Mouse (Mus musculus) right cerebral cortex, adult 18-20 months (tissue): ENCODE data around the gene Tbc1d7.

ENCODE experiments used
- DNase-seq: peaks from one replicate; pipeline ENCODE4 v3.0.0; 2022; ENCODE audit warnings: mixed read lengths

Tbc1d7 gene

DNA sequence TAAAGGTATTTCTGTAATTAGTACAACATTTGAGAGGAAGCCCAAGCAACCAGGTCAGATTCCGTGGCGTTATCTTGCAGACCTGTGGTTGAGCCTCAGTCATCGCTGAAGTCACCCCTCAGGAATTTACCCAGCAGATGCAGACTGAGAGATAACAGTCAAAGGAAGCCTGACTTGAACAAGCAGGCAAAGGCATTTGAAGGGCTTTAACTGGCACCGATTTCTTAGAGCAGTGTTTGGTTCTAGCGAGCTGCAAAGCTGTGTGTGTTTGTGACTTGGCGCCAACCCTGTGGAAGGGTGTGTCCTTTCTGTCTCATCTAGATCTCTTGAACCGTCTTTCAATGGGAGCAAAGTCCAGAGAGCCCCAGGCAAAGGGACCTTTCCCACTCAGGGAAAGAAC, 22.0 kb upstream of the Tbc1d7 start:
- no peak for DNase-seq

DNA sequence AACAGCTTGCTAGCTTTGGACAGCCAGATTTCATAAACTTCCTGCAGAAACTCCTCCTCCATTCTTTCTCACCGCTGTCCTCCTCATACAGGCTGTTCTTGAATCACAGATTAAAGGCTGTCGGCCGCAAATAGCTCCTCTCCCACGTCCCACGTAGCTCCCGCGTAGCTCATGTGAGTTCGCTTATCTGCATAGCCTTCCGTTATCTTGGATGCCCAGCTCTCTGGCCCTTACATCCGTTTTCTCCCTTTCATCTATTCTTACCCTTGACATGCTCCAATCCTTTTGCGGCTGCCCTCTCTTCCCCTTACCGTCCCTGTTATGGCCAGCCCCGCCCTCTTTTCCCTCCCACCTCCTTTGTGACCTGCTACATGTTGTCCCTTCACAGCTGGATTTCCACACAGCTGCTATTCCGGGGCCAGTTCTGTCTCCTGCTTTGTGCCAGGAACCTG, 20.5 kb upstream of the Tbc1d7 start:
- peak; percentile 85 for DNase-seq

DNA sequence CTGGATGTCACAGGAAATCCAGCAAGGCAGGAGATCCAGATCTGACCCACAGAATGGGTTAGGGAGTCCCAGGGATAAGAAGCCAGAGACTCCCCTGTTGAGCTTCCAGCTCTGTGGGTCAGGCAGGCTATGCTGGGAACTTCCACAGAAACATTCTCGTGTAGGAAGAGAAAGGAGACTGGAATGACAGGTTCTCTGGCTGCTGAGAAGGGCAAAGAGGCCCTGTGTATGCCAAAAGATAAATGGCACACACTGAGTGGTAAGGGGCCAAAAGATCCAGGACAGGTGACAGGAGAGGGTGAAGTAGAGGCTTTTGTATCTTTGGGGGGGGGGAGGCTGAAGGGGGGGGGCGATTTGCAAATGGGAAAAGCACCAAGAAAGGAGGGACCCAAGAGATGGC, 20.0 kb upstream of the Tbc1d7 start:
- DNase-seq: no peak

- DNase-seq: no peak
Observed at GRCm38 (mm10) chr13:43187736-43188135, 16.4 kb upstream of the Tbc1d7 start.

GRCm38 (mm10) chr13:43183248-43184055, 12.2 kb upstream of the Tbc1d7 start:
- DNase-seq: no peak

- DNase-seq: peak; percentile 81
Observed at GRCm38 (mm10) chr13:43182465-43183201, 11.3 kb upstream of the Tbc1d7 start.

GRCm38 (mm10) chr13:43181104-43181503, 9.8 kb upstream of the Tbc1d7 start:
- no peak for DNase-seq

DNA sequence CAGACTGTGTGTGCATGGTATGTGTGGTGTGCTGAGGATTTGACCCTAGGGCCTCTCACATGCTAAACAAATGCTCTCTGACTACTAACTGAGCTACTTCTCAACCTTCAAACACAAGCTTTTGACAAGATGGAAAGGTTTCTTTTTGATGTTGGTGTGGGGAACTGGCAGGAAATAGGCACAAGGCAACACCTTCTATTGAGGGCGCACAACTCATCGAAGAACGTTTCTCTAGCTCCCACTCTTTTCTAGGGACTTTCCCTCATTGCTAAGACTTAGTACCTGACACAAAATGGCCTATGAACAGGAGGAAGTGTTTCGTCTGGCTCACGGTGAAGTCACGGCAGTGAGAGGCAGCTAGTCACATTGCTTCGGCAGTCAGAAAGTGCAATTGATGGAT, 6.0 kb upstream of the Tbc1d7 start:
- no peak for DNase-seq

GRCm38 (mm10) chr13:43176676-43177075, 5.4 kb upstream of the Tbc1d7 start:
- DNase-seq: no peak

DNA sequence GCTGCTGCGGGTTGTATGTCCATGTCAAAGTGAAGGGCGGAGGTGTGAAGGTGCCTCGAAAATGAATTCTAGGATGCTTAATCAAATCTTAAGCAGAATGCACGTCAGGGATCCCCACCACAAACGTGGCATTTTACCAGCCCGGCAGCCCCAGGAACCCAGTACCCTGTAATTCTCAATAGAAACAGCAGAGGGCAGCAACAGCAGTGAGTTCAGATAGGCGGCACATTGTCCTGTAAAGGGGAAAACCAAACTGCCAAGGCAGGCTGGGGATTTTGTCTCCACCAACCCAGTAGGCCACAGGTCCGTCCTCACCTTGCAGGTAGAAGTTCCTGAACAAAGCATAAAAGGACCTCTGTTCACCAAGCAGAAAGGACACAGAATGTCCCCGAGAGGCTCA, 2.0 kb upstream of the Tbc1d7 start:
- peak; percentile 78 for DNase-seq

- peak; percentile 38 for DNase-seq
Observed at GRCm38 (mm10) chr13:43172036-43172713, 874 bp upstream of the Tbc1d7 start.

GRCm38 (mm10) chr13:43167721-43168120, 3.6 kb downstream of the Tbc1d7 start:
- no peak for DNase-seq

GRCm38 (mm10) chr13:43159429-43159828, 11.9 kb downstream of the Tbc1d7 start:
- DNase-seq: no peak

DNA sequence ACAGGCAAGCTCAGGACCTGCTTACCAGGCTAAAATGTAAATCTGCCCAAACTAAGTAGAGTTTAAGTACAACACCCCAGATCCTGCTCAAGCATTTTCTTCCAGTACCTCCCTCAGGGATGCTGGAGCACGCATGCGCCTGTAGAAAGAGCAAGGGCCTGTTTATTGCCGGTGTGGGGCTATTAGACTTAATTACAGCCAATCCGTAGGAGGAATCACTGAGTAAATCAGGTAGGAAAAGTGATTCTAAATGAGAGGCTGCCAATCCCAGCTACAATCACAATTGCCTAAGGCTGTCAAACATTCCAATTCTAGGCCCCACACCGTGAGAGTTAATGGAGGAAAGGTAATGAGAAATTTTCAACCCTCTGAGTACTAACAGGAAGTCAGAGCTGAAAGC, 13.0 kb downstream of the Tbc1d7 start:
- no peak for DNase-seq

DNA sequence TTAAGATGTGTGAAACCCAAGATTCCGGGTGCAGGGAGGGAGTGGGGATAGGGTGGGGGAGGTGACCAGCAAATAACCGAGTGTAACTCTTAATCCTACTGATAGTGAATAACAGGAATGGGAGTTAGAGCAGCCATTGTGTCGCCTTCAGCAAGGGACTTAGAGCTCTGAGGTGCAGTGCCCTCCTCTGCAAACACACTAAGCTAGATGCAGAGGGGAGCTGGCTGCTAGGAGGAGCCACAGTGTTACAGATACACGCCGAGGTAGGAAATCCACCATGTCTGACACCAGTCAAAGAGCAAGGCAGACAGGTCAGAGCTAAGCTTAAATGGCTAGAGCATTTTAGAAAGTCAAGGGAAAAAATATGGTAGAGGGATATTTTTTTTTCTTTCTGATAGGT, 13.9 kb downstream of the Tbc1d7 start:
- DNase-seq: no peak

- DNase-seq: no peak
Observed at GRCm38 (mm10) chr13:43152005-43152520, 19.2 kb downstream of the Tbc1d7 start.

DNA sequence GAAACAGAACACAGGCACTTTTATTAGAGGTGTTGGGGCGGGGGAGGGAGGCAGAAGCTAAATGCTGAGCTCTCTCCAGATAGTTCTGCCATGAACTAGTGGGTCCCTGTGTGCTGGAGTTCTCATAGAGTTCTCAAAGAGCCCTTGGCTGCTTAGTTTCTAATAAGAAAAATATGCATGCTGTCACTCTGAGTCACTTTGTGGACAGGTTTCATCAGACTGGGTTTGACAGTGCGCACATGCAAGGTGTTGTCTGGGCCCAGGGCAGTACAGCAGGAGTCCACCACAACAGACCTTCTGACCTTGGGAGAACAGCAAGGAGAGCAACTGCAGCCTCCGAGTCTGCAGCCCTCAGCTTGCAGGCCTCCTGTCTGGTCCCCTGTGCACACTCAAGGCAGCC, 21.6 kb downstream of the Tbc1d7 start:
- no peak for DNase-seq

- peak; percentile 50 for DNase-seq
Observed at GRCm38 (mm10) chr13:43148692-43149091, 22.6 kb downstream of the Tbc1d7 start.

DNA sequence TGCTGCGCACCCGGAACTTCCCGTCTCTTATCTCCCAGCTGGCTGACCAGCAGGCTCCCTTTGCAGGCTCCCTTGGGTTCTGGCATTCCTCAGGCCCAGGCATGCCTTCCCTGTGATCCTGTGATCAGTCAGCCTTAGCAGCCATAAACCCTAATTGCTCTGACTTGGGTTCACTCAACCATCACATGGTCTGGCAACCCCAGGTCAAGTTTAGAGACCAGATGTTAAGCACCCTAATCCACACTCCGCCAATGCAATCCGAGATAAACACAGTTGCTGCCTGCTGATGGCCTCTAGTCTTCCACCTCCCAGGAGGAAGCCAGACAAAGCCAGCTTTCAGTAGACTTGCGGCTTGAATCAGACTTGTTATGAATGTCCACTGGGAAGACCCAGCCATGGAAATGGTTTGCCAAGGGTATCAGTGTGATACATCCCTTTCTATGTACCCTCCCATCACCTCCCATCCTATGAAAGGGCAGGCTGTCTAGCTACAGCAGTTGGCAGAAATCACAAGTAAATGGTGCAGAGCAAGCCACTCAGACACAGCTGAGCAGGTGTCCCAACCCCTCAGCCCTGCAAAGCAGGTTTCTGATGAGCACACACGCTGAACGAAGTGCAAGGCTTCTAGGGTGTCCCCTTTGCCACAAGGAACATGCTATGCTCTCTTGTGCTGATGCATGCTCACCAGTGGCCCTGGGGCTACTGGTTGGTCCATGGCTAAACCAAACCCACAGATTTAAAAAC, 24.6 kb downstream of the Tbc1d7 start:
- DNase-seq: no peak

- DNase-seq: peak; percentile 49
Observed at GRCm38 (mm10) chr13:43144720-43145418, 26.4 kb downstream of the Tbc1d7 start.

- DNase-seq: no peak
Observed at GRCm38 (mm10) chr13:43134468-43134867, 36.8 kb downstream of the Tbc1d7 start.

GRCm38 (mm10) chr13:43133400-43133799, 37.9 kb downstream of the Tbc1d7 start:
- DNase-seq: no peak
